Mouse (Mus musculus): ENCODE data around the gene Bmpr2. TPM values are rescaled to one million over a fixed set of nuclear protein-coding genes. Genes with fewer than 3 reads are reported as not detected.

Gene Bmpr2
- polyA plus RNA-seq, 1 experiment = 0.28 TPM

GRCm38 (mm10) chr1:59891185-59891584 lies 128.0 kb downstream of the Bmpr2 start:
- TF ChIP-seq GATA1 (IDR thresholded peaks at IDR 0.05; ENCODE audit: borderline replicate concordance, low read length) = no peak
- Histone ChIP-seq H3K4me3 (replicated peaks) (no peak overlapping the region), H3K36me3 (replicated peaks; ENCODE audit: low read length) (no peaks in the 10 kb centered on the region), H3K9me3 (peaks cover 6% of the 10 kb centered on the region), H3K27me3 (replicated peaks) (no peaks in the 10 kb centered on the region), H3K4me1 (peaks cover 27% of the 10 kb centered on the region)

- no peak overlapping the region for H3K4me3 ChIP-seq (replicated peaks)
- no peaks in the 10 kb centered on the region for H3K36me3 ChIP-seq (replicated peaks; ENCODE audit: low read length)
- peaks cover 15% of the 10 kb centered on the region for H3K4me1 ChIP-seq
- peaks cover 6% of the 10 kb centered on the region for H3K9me3 ChIP-seq
- H3K27me3 ChIP-seq (replicated peaks) = no peaks in the 10 kb centered on the region
- TF ChIP-seq GATA1 (IDR thresholded peaks at IDR 0.05; ENCODE audit: borderline replicate concordance, low read length) (no peak), FLI1 (IDR thresholded peaks at IDR 0.05; ENCODE audit: low read length) (no peak)
These were observed 129.6 kb downstream of the Bmpr2 start for GRCm38 (mm10) chr1:59892777-59893176.

- no peaks in the 10 kb centered on the region for H3K36me3 ChIP-seq (replicated peaks; ENCODE audit: low read length)
- peaks cover 6% of the 10 kb centered on the region for H3K9me3 ChIP-seq
- H3K27me3 ChIP-seq (replicated peaks) = no peaks in the 10 kb centered on the region
- TF ChIP-seq GATA1 (IDR thresholded peaks at IDR 0.05; ENCODE audit: borderline replicate concordance, low read length) (no peak), FLI1 (IDR thresholded peaks at IDR 0.05; ENCODE audit: low read length) (no peak)
- no peak overlapping the region for H3K4me3 ChIP-seq (replicated peaks)
- H3K4me1 ChIP-seq = peaks cover 20% of the 10 kb centered on the region
These were observed 130.8 kb downstream of the Bmpr2 start for GRCm38 (mm10) chr1:59894025-59894424.

- TF ChIP-seq FLI1 (IDR thresholded peaks at IDR 0.05; ENCODE audit: low read length) (no peak), GATA1 (IDR thresholded peaks at IDR 0.05; ENCODE audit: borderline replicate concordance, low read length) (no peak)
- Histone ChIP-seq H3K4me3 (replicated peaks) (no peak overlapping the region), H3K27me3 (replicated peaks) (no peaks in the 10 kb centered on the region), H3K4me1 (peaks cover 32% of the 10 kb centered on the region), H3K36me3 (replicated peaks; ENCODE audit: low read length) (no peaks in the 10 kb centered on the region), H3K9me3 (peaks cover 6% of the 10 kb centered on the region)
These were observed 132.3 kb downstream of the Bmpr2 start for GRCm38 (mm10) chr1:59895456-59895855.

- no peak overlapping the region for H3K4me3 ChIP-seq (replicated peaks)
- peaks cover 3% of the 10 kb centered on the region for H3K9me3 ChIP-seq
- H3K4me1 ChIP-seq = peaks cover 42% of the 10 kb centered on the region
- TF ChIP-seq GATA1 (IDR thresholded peaks at IDR 0.05; ENCODE audit: borderline replicate concordance, low read length) = no peak
- TF ChIP-seq FLI1 (IDR thresholded peaks at IDR 0.05; ENCODE audit: low read length) = no peak
- no peaks in the 10 kb centered on the region for H3K36me3 ChIP-seq (replicated peaks; ENCODE audit: low read length)
- peaks cover 3% of the 10 kb centered on the region for H3K27me3 ChIP-seq (replicated peaks)
These were observed 134.1 kb downstream of the Bmpr2 start for GRCm38 (mm10) chr1:59897147-59897798.

GRCm38 (mm10) chr1:59899679-59900078 lies 136.5 kb downstream of the Bmpr2 start:
- H3K9me3 ChIP-seq = no peaks in the 10 kb centered on the region
- no peaks in the 10 kb centered on the region for H3K36me3 ChIP-seq (replicated peaks; ENCODE audit: low read length)
- TF ChIP-seq GATA1 (IDR thresholded peaks at IDR 0.05; ENCODE audit: borderline replicate concordance, low read length) (no peak), FLI1 (IDR thresholded peaks at IDR 0.05; ENCODE audit: low read length) (no peak)
- H3K27me3 ChIP-seq (replicated peaks) = peaks cover 3% of the 10 kb centered on the region
- H3K4me3 ChIP-seq (replicated peaks) = no peak overlapping the region
- H3K4me1 ChIP-seq = peaks cover 43% of the 10 kb centered on the region

- peaks cover 3% of the 10 kb centered on the region for H3K27me3 ChIP-seq (replicated peaks)
- TF ChIP-seq FLI1 (IDR thresholded peaks at IDR 0.05; ENCODE audit: low read length) = no peak
- TF ChIP-seq GATA1 (IDR thresholded peaks at IDR 0.05; ENCODE audit: borderline replicate concordance, low read length) = no peak
- peaks cover 39% of the 10 kb centered on the region for H3K4me1 ChIP-seq
- H3K9me3 ChIP-seq = no peaks in the 10 kb centered on the region
- no peaks in the 10 kb centered on the region for H3K36me3 ChIP-seq (replicated peaks; ENCODE audit: low read length)
- H3K4me3 ChIP-seq (replicated peaks) = no peak overlapping the region
These were observed 138.1 kb downstream of the Bmpr2 start for GRCm38 (mm10) chr1:59901082-59901876.

GRCm38 (mm10) chr1:59902634-59903033 lies 139.4 kb downstream of the Bmpr2 start:
- Histone ChIP-seq H3K9me3 (no peaks in the 10 kb centered on the region), H3K27me3 (replicated peaks) (peaks cover 3% of the 10 kb centered on the region), H3K36me3 (replicated peaks; ENCODE audit: low read length) (no peaks in the 10 kb centered on the region), H3K4me1 (peaks cover 46% of the 10 kb centered on the region), H3K4me3 (replicated peaks) (no peak overlapping the region)
- TF ChIP-seq GATA1 (IDR thresholded peaks at IDR 0.05; ENCODE audit: borderline replicate concordance, low read length) = no peak
- TF ChIP-seq FLI1 (IDR thresholded peaks at IDR 0.05; ENCODE audit: low read length) = no peak

GRCm38 (mm10) chr1:59904630-59905295 lies 141.6 kb downstream of the Bmpr2 start:
- TF ChIP-seq FLI1 (IDR thresholded peaks at IDR 0.05; ENCODE audit: low read length) = no peak
- no peak for TF ChIP-seq GATA1 (IDR thresholded peaks at IDR 0.05; ENCODE audit: borderline replicate concordance, low read length)
- Histone ChIP-seq H3K27me3 (replicated peaks) (peaks cover 3% of the 10 kb centered on the region), H3K4me3 (replicated peaks) (no peak overlapping the region), H3K36me3 (replicated peaks; ENCODE audit: low read length) (no peaks in the 10 kb centered on the region), H3K9me3 (no peaks in the 10 kb centered on the region), H3K4me1 (peaks cover 38% of the 10 kb centered on the region)

GRCm38 (mm10) chr1:59905916-59906315 lies 142.7 kb downstream of the Bmpr2 start:
- TF ChIP-seq FLI1 (IDR thresholded peaks at IDR 0.05; ENCODE audit: low read length) = no peak
- no peak for TF ChIP-seq GATA1 (IDR thresholded peaks at IDR 0.05; ENCODE audit: borderline replicate concordance, low read length)
- peaks cover 31% of the 10 kb centered on the region for H3K4me1 ChIP-seq
- peaks cover 3% of the 10 kb centered on the region for H3K27me3 ChIP-seq (replicated peaks)
- H3K4me3 ChIP-seq (replicated peaks) = no peak overlapping the region
- no peaks in the 10 kb centered on the region for H3K9me3 ChIP-seq
- no peaks in the 10 kb centered on the region for H3K36me3 ChIP-seq (replicated peaks; ENCODE audit: low read length)
